Mouse (Mus musculus): ENCODE measurements at regions not wholly inside any gene's neighbourhood (a gene's known extent, or its start where the extent isn't known, plus 50 kb on each side); places are given as distances from the start of the nearest gene placed in this dataset.

DNA sequence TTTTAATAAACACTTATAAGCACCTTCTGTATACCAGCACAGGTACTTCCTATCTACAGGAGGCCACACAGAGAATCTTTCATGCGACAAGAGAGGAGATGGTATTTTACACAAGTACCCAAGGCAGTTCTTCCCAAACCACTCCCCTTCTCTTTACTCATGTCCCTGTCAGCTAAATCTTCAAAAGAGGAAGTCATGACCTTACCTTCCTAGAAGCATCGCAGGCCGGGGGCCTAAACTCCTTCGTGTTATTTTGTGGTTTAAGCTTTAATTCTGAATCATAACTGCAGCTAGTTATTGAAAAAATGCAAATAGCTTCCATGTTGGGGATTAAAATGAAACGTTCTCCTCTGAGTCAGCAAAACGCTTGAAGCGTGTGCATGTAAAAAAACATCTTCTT lies 139.2 kb downstream of the Maf start:
- H3K27ac ChIP-seq: peak overlapping the region; percentile 69
- no peaks in the 10 kb centered on the region for H3K36me3 ChIP-seq (ENCODE audit: inconsistent target)
- 6% methylated on average over 7 of the region's 7 CpGs for WGBS (ENCODE audit: missing documents)
- H3K79me2 ChIP-seq (ENCODE audit: inconsistent target): no peaks in the 10 kb centered on the region
- H3K4me3 ChIP-seq (ENCODE audit: inconsistent target): no peak overlapping the region

DNA sequence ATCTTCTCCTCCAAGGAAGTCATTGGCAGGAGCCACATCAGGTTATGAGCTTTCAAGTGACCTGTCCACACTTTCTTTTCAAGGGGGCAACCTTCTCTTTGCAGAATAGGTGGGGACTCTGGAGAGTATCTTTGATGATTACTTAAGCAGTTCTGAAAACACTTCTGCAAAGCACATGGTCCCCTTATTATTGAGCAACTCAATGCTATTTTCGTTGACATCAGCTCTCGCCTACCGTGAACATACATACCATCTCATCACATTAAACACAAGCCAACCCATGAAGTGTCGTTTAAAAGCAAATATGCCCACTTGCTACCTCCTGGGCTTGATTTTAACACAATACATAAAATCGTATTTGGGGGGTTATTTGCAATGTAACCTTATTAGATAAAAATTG lies 141.8 kb downstream of the Maf start:
- H3K27ac ChIP-seq: peak overlapping the region; percentile 52; the same call in 1 of the 2 replicates

DNA sequence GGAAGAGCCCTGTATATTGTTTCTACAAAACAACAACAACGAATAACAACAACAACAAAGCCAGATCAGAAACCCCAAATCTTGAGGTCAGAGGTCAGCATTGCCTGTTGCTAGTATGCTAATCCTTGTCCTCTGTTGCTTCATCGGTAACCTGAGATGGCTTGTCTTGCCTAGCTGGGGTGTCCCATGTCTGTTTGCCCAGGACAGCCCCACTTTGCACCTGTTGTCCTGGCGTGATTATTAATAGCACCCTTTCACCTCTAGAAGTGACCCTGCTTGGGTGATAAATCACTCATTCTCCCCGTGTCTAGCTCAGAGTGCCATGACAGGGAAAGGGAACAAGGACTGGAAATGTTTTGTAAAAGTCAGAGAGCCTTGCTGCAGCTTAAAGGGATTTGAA lies 145.2 kb downstream of the Maf start:
- Histone ChIP-seq H3K4me3 (ENCODE audit: inconsistent target) (no peak overlapping the region), H3K36me3 (ENCODE audit: inconsistent target) (no peaks in the 10 kb centered on the region), H3K27ac (no peak overlapping the region), H3K79me2 (ENCODE audit: inconsistent target) (no peaks in the 10 kb centered on the region)
- 59% methylated on average over 4 of the region's 4 CpGs for WGBS (ENCODE audit: missing documents)

More for the DNA sequence above, 141.8 kb downstream of the Maf start:
- Histone ChIP-seq H3K79me2 (ENCODE audit: inconsistent target) (no peaks in the 10 kb centered on the region), H3K4me3 (ENCODE audit: inconsistent target) (no peak overlapping the region), H3K36me3 (ENCODE audit: inconsistent target) (no peaks in the 10 kb centered on the region)
- WGBS (ENCODE audit: missing documents): 46% methylated on average over 5 of the region's 5 CpGs

DNA sequence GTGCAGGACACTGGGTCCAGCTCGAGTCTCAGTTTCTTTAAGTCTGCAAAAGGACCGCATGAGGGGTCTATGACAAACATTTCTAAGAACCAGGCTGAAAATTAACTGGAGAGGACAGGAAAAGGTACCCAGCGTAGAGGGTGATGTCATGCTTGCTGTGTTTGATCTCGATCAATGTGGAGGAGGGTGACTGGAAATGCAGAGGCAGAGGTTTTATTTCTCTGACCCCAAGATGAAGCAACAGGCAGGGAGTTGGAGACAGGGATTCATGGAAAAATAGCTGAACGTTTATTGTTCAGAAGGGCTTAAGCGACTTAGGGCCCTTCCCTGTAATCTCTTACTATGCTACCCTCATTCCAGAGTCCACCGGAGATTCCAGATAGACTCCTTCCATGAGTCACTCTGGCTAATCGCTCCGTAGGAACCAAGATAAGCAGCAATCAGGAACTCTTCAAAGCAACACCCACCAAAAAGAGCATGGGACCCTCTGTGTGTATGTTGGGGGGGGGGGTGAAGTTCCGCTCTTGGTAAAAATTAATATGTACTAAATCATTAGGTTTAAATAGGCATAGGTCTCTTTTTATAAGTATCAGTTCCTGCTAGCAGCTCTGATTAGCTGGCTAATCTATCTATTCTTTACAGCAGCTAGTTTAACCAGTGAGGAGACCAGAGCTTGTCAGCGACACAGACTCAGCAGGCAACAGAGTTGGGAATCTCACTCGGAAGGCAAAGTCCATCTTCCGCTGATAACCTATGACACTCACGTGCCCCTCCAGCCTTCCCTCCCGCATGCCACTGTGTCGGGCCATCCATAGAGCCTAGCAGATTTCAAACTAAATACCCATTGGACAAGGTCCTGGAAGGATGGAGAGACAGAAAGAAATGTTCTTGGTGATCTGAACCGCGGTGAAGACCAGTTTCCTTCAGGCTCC lies 146.3 kb downstream of the Maf start:
- no peaks in the 10 kb centered on the region for H3K36me3 ChIP-seq (ENCODE audit: inconsistent target)
- no peak overlapping the region for H3K4me3 ChIP-seq (ENCODE audit: inconsistent target)
- WGBS (ENCODE audit: missing documents): 94% methylated on average over 16 of the region's 18 CpGs
- no peaks in the 10 kb centered on the region for H3K79me2 ChIP-seq (ENCODE audit: inconsistent target)
- H3K27ac ChIP-seq: no peak overlapping the region

DNA sequence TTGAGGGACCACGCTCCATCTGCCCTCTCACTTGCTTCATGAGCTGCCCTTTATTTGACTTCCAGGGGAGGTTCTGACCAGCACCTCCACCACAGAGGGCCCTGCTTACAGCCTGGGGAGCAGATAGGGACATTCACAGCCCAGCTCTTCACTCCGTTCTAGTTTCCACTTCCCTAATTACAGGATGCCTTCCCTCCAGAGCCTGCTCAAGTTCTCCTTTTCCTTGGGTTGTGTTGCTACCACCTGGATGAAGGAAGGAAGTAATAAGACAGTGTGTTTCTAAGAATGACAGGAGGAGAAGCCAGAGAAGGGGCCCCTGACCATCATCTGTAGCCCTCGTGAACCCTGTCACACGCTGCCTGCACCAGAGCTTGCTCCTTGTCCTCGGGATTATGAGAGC lies 152.1 kb downstream of the Maf start:
- peak overlapping the region; percentile 75 for H3K27ac ChIP-seq
- H3K4me3 ChIP-seq (ENCODE audit: inconsistent target): no peak overlapping the region
- H3K36me3 ChIP-seq (ENCODE audit: inconsistent target): no peaks in the 10 kb centered on the region
- WGBS (ENCODE audit: missing documents): 5% methylated on average over 5 of the region's 5 CpGs
- H3K79me2 ChIP-seq (ENCODE audit: inconsistent target): no peaks in the 10 kb centered on the region

DNA sequence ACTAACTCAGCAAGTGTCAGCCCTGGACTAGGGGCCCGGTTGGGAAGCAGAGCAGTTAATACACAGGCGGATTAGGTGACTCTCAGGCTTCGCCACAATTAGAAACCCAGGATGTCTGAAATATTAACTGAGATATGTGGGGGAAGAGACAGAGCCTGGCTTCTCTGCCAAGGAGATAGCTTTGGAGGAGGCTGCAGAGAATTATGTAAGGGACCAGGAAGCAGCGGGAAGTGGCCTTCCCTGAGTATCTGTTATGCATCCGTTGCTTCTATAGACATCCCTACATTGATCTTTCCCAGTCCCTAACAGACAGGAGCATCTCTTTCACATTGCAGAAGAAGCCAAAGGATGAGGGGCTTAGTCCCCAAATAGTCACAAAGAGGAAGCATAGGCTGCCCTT lies 153.4 kb downstream of the Maf start:
- Histone ChIP-seq H3K79me2 (ENCODE audit: inconsistent target) (no peaks in the 10 kb centered on the region), H3K36me3 (ENCODE audit: inconsistent target) (no peaks in the 10 kb centered on the region), H3K27ac (no peak overlapping the region), H3K4me3 (ENCODE audit: inconsistent target) (no peak overlapping the region)
- WGBS (ENCODE audit: missing documents): 94% methylated on average over 5 of the region's 5 CpGs

DNA sequence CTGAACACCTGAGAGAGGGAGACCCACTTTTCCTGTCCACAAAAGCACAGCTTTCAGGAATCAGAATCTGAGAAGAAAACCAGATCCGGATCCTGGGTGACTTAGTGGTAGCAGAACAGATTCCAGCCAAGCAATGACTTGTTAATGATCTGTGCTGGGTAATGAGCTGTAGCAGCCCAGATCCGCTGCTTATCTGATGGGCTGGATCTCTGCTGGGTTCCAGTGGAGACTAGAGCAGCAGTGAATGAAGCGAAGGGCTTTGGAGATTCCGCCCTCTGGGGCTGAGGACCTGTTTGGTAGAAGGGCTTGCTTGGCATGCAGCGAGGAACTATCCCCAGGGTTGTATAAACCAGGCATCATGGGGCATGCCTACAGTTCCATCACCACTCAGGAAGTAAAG lies 156.3 kb downstream of the Maf start:
- Histone ChIP-seq H3K27ac (no peak overlapping the region), H3K79me2 (ENCODE audit: inconsistent target) (no peaks in the 10 kb centered on the region), H3K4me3 (ENCODE audit: inconsistent target) (no peak overlapping the region), H3K36me3 (ENCODE audit: inconsistent target) (no peaks in the 10 kb centered on the region)
- WGBS (ENCODE audit: missing documents): 96% methylated on average over 5 of the region's 5 CpGs

DNA sequence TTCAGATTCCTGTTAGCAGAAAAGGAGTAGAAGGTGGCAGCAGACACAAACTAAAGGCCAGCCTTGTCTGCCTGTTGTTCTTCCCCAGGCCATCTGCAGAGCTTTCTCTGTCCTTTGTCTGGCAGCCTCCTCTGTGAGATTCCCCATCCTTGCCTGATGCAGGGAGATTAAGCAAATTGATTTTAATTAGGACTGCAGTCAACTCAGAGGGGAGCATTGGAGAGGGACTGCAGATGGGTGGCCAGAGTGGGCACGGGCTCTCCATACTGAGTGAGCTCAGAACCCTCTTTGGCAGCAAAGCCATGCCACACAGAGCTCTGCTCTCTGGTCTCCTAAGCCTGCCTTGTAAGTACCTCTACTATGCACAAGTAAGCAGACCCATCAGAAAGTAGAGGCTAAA lies 158.5 kb downstream of the Maf start:
- Histone ChIP-seq H3K79me2 (ENCODE audit: inconsistent target) (no peaks in the 10 kb centered on the region), H3K4me3 (ENCODE audit: inconsistent target) (no peak overlapping the region), H3K27ac (no peak overlapping the region), H3K36me3 (ENCODE audit: inconsistent target) (no peaks in the 10 kb centered on the region)
- WGBS (ENCODE audit: missing documents): 85% methylated on average over 1 of the region's 1 CpGs

DNA sequence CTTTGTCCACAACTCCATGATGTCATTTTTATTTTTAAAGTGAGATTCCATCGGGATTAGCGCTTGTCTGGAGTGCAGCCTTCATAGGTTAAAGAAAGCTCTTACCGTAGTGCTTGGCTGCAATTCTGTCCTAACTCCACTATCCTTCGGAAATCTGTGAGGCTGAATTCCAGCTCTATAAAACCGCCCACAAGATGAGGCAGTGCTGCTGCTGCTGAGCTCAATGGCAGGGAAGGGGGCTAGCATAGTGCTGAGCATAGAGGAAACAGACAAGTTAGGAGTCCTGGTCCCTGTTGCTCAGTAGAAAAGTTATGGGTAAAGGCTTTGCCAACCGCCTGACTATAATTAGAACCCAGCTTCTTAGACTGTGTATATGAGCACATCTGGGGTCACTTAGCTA lies 163.5 kb downstream of the Maf start:
- H3K79me2 ChIP-seq (ENCODE audit: inconsistent target): no peaks in the 10 kb centered on the region
- 97% methylated on average over 6 of the region's 6 CpGs for WGBS (ENCODE audit: missing documents)
- no peaks in the 10 kb centered on the region for H3K36me3 ChIP-seq (ENCODE audit: inconsistent target)
- H3K4me3 ChIP-seq (ENCODE audit: inconsistent target): no peak overlapping the region
- H3K27ac ChIP-seq: no peak overlapping the region

DNA sequence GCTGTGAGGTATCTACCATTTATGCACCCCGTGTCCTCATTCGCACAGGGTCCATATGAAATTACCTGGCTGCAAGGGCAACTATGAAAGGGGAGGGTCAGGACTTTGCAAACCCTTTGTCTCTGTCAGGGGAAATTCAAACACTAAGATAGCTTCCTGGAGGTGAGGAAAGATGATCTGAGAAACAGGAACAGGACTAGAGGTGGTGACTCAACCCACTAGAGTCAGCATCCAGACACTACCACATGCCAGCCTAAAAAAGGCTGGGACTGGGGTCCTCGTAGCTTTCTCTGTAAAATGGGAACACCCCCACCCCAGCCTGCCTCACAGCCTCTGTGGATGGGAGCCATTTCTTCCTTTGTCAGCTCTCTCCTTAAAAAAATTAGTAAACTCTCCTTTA lies 164.7 kb downstream of the Maf start:
- 83% methylated on average over 3 of the region's 3 CpGs for whole genome bisulfite sequencing (ENCODE audit: missing documents)
- H3K4me3 ChIP-seq (ENCODE audit: inconsistent target): no peak overlapping the region
- H3K79me2 ChIP-seq (ENCODE audit: inconsistent target): no peaks in the 10 kb centered on the region
- no peaks in the 10 kb centered on the region for H3K36me3 ChIP-seq (ENCODE audit: inconsistent target)
- H3K27ac ChIP-seq: no peak overlapping the region

DNA sequence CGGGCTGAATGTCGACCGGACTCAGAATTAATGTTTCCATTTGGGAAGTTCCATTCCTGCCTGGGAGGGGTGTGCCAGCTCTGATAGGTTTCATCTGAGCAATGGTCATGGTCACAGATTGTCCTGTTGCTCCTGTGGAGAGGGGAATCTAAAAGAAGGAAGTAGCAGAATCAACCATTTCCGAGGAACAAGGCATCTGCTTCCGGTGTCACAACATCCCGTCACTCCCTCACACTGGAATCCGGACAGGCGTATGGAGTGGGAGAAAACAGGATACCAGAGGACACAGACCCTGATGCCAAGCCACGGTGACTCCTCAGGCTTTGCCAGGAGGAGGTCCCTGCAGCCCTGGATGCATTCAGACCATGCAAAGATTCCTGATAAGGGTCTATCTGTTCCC lies 168.0 kb downstream of the Maf start:
- H3K36me3 ChIP-seq (ENCODE audit: inconsistent target): no peaks in the 10 kb centered on the region
- H3K27ac ChIP-seq: peak overlapping the region; percentile 10; the same call in 1 of the 2 replicates
- 58% methylated on average over 9 of the region's 9 CpGs for WGBS (ENCODE audit: missing documents)

DNA sequence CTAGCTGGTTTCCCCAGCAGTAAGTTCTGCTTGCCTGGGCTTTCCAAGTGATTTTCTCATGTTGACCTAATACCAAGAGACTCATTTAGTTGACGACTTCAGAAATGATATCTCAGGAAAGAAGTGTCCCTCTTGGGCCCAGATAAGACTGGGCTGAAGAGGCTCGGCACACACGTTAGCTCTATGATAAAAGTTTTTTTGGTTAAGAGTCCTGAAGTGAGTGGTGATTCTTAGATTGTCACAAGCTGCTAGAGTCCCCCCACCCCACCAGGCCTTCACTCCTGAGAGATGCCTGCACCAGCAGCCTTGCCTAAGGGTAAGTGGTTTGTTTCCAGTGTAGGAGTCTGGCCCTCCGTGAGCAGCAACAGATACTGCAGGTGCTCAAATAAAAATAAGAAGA lies 169.4 kb downstream of the Maf start:
- Histone ChIP-seq H3K27ac (no peak overlapping the region), H3K36me3 (ENCODE audit: inconsistent target) (no peaks in the 10 kb centered on the region), H3K79me2 (ENCODE audit: inconsistent target) (no peaks in the 10 kb centered on the region), H3K4me3 (ENCODE audit: inconsistent target) (no peak overlapping the region)
- WGBS (ENCODE audit: missing documents): 95% methylated on average over 4 of the region's 4 CpGs

More for the DNA sequence above, 168.0 kb downstream of the Maf start:
- H3K79me2 ChIP-seq (ENCODE audit: inconsistent target): no peaks in the 10 kb centered on the region
- H3K4me3 ChIP-seq (ENCODE audit: inconsistent target): no peak overlapping the region

DNA sequence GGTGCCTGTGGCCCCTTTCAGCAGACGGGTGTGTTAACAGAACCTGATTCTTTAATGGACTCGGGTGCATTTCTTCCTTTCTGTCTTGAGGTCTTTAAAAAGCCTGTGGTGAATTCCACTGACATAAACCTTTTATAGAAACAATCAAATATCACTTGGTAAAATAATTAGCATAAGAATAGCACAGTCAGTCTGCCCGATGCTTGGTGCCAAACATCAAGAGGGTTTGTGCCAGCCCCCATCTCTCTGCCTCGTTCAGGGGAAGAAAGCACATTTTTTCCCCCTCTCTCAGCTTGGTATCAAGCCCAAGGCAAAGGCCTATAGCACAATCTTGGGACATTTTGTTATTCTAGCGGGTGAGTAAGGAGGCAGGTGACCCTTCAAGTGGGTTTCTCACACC lies 169.8 kb downstream of the Maf start:
- no peak overlapping the region for H3K27ac ChIP-seq
- WGBS (ENCODE audit: missing documents): 94% methylated on average over 5 of the region's 5 CpGs
- no peak overlapping the region for H3K4me3 ChIP-seq (ENCODE audit: inconsistent target)
- H3K36me3 ChIP-seq (ENCODE audit: inconsistent target): no peaks in the 10 kb centered on the region
- H3K79me2 ChIP-seq (ENCODE audit: inconsistent target): no peaks in the 10 kb centered on the region

DNA sequence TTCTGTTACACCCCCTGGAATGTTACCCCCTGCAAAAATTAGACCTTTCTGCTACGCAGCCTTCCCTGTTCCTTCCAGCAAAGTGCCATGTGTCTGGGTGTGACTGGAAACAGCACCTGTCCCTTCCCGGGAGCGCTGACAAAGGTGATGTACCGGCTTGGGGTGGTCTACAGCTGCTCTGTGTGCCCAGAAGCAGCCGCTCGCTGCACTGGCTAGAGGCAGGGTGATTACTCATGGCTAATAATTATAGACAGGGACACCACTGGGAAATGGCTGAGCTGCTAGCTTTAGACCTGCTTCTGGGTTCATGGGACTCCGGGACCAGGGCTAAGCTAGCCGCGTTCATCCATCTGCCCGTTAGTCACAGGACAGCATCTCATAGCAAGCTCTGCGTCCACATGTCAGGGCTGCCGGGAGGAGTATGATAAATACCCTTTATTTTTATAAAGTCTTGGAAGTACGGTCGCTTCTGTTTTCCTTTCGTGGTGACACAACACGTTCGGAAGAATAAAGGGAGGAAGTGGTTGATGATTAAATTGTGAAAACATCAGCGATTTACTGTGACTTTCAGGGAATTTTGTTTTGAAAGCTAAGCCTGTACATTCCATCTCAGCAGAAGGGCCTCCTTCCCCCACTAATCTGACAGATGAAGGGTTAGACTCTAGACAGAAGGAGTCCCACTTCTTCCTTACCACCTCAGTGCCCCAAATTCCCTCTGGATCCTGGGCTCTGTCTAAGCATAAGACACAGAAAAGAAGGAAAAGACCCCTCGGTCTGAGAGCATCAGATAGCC lies 170.8 kb downstream of the Maf start:
- H3K4me3 ChIP-seq (ENCODE audit: inconsistent target): no peak overlapping the region
- no peaks in the 10 kb centered on the region for H3K36me3 ChIP-seq (ENCODE audit: inconsistent target)
- no peaks in the 10 kb centered on the region for H3K79me2 ChIP-seq (ENCODE audit: inconsistent target)
- peak overlapping the region; percentile 3; the same call in 1 of the 2 replicates for H3K27ac ChIP-seq
- 64% methylated on average over 19 of the region's 19 CpGs for WGBS (ENCODE audit: missing documents)

DNA sequence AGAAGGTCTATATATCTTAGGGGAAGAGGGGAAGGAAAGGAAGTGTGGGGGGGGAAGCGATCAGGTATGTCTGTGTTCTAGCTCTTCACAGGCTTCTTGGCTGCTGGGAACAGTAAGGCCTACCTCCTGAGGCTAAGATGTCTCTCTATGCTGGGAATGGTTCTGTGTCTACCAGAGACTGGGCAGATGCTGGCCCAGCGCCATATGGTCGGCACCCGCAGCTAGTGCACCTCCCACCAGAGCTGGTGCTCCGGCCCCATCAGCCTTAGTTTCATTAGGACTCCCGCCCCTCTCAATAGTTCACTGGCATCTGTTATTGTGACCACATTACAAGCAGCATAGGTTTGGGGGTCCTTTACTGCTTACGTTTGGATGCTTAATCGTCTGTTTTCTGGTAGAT lies 171.6 kb downstream of the Maf start:
- H3K27ac ChIP-seq: no peak overlapping the region
- no peaks in the 10 kb centered on the region for H3K79me2 ChIP-seq (ENCODE audit: inconsistent target)
- H3K4me3 ChIP-seq (ENCODE audit: inconsistent target): no peak overlapping the region
- no peaks in the 10 kb centered on the region for H3K36me3 ChIP-seq (ENCODE audit: inconsistent target)
- 92% methylated on average over 8 of the region's 8 CpGs for WGBS (ENCODE audit: missing documents)
